Mouse (Mus musculus) embryonic fibroblast, embryonic 13.5 days (primary cell): ENCODE measurements around the gene Cyp11a1. TPM values are rescaled to one million over a fixed set of nuclear protein-coding genes. Genes with fewer than 3 reads are reported as not detected.

Experiments used
- H3K27ac ChIP-seq: 2 replicates; pipeline ENCODE4 v1.5.1; 2012; ENCODE audit warnings: low read length, control low read depth, inconsistent platforms; ENCODE audit not compliant: insufficient read depth
- H3K4me1 ChIP-seq: 2 replicates; pipeline ENCODE4 v1.6.1; 2011; ENCODE audit warnings: low read length; ENCODE audit not compliant: control insufficient read depth, insufficient read depth
- H3K4me3 ChIP-seq: 2 replicates; pipeline ENCODE4 v1.5.1; 2011; ENCODE audit warnings: mild to moderate bottlenecking, control low read depth, low read length; ENCODE audit not compliant: insufficient read depth
- CTCF ChIP-seq: IDR thresholded peaks from 2 replicates; pipeline ENCODE4 v1.5.1; 2011; ENCODE audit warnings: mild to moderate bottlenecking, control low read depth, low read length, moderate library complexity, borderline replicate concordance; ENCODE audit not compliant: insufficient read depth
- POLR2A ChIP-seq: IDR thresholded peaks from 2 replicates; pipeline ENCODE4 v1.6.1; 2011; ENCODE audit warnings: low read depth, mild to moderate bottlenecking, control low read depth, low read length, moderate library complexity
- polyA plus RNA-seq: library from polyadenylated mRNA; stranded (reverse); fragments of >200 nt; gene quantifications from 2 replicates; pipeline ENCODE4 v1.2.4, GENCODE M21; 2011; ENCODE audit warnings: low read depth; ENCODE audit not compliant: missing spikeins, insufficient read length

The Cyp11a1 gene
- polyA plus RNA-seq, 1 experiment = 0.74 TPM

DNA sequence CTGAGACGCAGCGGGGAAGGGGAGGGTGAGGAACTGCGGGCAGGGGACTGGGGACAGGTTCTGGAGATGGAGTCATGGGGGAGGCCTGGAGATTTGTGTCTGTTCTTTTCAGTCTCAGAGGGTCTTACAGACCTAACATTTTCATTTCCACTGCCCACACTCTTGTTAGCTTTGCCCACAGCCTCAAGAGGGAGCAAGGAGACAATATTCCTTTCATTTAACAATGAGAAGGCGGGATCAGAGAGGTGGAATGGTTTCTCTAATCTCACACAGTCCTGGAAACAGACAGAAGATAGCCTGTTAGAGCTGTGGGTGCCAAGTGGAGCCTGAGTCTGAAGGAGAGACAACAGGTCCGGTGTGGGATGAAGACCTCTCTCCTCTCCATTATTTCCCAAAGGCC lies 45.7 kb downstream of the Cyp11a1 start:
- TF ChIP-seq POLR2A = no peak
- Histone ChIP-seq H3K4me1 (no peaks in the 10 kb centered on the region), H3K4me3 (no peak overlapping the region), H3K27ac (no peak overlapping the region)

DNA sequence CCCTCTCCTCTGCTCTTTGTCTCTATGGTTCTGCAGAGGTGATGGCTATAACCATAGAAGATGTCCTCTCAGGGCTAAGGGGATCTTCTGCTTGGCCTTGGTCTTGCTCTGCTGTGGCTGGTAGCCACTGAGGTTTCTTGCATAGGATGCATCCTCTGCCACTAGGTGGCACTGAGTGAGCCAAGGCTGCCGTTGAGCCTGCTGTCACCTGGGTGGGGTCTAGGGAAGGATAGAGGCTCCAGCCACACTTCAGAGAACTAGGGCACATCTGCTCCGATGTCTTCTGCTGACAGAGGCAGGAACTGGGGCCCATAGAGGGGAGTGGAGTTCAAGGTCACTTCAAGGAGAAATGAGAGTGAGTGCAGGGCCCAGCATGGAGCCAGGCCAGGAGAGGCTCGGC lies 46.9 kb downstream of the Cyp11a1 start:
- TF ChIP-seq POLR2A (no peak), CTCF (peak; percentile 89)
- no peak overlapping the region for H3K27ac ChIP-seq
- H3K4me1 ChIP-seq = no peaks in the 10 kb centered on the region
- H3K4me3 ChIP-seq = no peak overlapping the region

DNA sequence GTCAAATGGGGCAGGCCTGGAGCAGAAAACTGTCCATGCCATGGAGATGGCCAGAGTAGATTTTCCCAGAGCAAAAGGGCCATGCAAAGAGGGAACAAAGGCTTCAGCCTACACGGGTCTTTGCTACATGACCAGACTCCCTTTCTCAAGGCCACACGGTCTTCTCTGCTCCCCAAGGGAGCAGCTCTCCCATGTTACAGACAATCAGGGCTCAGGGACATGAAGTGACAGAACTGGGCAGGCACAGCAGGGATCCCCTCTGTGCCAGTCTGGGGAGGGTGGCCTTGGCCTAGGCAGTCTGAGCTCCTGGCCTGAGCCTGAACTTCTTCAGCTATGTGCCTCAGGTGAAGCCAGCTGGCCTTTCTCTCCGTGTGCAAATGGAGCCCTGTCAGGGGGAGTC lies 47.3 kb downstream of the Cyp11a1 start:
- no peaks in the 10 kb centered on the region for H3K4me1 ChIP-seq
- H3K27ac ChIP-seq = no peak overlapping the region
- TF ChIP-seq POLR2A = no peak
- no peak for TF ChIP-seq CTCF
- H3K4me3 ChIP-seq = no peak overlapping the region

DNA sequence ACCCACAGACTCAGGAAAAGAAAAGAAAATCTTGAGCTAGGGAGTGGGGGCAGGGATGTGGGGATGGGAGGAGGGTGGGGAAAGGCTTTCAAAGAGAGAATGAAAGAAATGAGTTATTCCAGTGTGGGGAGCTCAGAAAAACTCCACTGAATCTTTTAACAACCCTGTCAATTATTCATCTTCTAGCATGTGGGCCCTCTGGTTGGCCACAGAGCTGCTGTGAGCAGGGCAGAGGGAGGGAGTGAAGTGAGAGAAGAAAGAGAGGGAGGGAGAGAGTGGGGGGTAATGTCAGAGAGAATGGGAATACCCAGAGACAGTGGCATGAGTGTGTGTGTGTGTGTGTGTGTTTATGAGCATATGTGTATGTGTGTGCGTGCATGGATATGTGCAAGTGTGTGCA lies 47.8 kb downstream of the Cyp11a1 start:
- H3K4me1 ChIP-seq = no peaks in the 10 kb centered on the region
- H3K4me3 ChIP-seq = no peak overlapping the region
- TF ChIP-seq CTCF (no peak), POLR2A (no peak)
- no peak overlapping the region for H3K27ac ChIP-seq

DNA sequence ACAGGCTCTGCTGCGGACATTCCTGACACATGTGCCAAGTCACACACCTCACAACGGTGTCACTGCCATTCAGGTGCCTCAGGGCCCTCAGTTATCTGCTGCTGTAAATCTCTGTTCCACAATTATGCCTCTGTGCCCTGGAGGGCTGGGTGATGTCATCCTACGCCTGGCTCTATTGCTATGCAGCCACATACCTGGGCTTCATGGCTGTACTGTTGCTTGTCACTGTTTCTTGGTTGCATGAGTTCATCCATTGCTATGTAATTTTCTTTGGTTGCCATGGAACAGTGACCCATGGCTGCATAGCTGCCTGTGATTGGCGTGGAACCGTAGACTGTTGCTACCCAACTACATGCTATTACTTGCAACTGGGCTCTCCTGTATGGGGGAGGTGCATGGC lies 49.5 kb downstream of the Cyp11a1 start:
- Histone ChIP-seq H3K4me1 (no peaks in the 10 kb centered on the region), H3K27ac (no peak overlapping the region), H3K4me3 (no peak overlapping the region)
- TF ChIP-seq POLR2A (no peak), CTCF (no peak)

DNA sequence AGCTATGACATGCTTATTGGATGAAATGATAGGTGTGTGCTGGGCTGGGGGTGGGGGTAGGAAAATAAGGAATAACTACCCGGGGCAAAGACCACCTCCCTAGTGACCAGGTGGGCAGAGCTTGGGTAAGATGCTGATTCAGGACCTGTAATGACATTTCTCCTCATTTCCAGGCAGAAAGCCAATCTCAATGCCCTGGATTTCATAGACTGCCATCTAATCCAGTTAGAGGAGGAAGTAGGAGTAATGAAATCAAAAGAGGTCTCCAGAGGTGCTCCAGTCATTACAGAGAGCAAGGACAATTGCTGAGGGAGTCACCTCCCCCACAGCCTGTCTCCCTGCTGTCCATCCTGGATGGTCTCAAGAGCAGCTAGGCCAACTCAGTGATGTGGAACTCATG lies 53.7 kb downstream of the Cyp11a1 start:
- H3K4me1 ChIP-seq = no peaks in the 10 kb centered on the region
- H3K27ac ChIP-seq = no peak overlapping the region
- H3K4me3 ChIP-seq = no peak overlapping the region
- no peak for TF ChIP-seq CTCF
- TF ChIP-seq POLR2A = no peak

DNA sequence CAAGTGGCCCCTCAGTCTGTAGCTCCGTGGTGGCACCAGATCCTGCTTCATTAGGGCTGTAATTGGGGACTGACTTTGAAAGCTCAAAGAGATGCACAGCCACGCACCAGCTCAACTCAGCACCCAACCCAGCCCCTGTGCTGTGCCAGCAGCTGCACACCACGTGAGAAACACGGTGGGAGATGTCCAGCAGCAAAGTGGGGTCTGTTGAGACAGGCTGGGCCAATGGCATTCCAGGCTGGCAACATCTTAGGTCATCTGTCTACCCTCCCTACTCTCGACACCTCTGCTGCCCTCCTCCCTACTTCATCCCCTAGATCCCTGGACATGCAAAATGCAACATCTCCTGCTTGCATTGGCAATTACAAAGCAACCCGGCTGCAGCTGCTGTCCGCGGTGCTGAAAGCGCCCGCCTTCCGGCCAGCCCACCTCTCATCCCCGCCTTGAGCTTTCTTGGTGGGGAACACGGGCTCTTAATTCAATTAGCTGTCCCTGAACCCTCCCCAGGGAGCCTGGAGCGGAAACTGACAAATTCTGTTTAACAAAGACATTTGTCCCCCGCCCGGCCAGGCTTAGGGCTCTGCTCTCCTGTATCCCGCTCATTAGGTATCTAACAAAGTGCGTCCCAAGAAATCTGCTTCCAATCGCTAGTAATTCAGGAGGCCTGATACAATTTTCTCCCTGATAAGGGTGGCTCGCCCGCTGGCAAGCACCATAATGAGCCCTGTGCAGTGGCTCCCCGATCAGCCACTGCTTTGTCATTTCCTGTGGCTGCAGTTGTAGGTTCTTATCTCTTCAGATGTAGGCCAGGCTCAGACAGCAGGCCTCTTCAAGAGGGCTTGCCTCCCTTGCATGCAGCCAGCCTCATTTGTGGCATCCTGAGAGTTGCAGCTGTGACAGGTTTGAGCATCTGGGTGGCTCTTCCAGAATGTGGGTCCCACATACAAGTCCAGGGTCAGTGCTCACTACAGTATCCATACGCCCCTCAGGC lies 54.8 kb downstream of the Cyp11a1 start:
- TF ChIP-seq POLR2A (no peak), CTCF (no peak)
- no peaks in the 10 kb centered on the region for H3K4me1 ChIP-seq
- H3K4me3 ChIP-seq = no peak overlapping the region
- H3K27ac ChIP-seq = no peak overlapping the region

DNA sequence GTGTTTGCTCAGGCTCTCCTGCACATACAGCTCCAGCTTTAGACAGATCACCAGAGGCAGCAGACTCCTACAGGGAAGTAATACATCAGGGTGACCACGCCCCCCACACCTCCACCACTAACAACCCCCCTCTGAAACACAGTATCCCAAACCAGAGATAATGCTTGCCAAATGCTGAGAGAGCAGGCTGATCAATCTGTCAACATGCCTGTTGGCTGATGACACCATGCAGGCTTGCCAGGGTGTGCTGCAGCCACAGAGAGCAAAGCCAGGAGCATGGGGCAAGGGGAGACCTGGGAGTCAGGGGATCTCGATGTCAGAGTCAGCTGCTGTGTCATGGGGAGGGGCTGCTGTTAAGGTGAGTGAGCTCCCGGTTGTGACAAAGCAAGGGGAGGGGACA lies 57.3 kb downstream of the Cyp11a1 start, which contains the start of gene Stra6:
Stra6 (plus strand) TSS at position 258 of the 400 bp plus-strand sequence.
- H3K4me3 ChIP-seq = no peak within 1 kb of the TSS
- H3K4me1 ChIP-seq = no peaks in the 10 kb centered on the region
- TF ChIP-seq CTCF (no peak), POLR2A (no peak)
- H3K27ac ChIP-seq = no peak within 1 kb of the TSS

DNA sequence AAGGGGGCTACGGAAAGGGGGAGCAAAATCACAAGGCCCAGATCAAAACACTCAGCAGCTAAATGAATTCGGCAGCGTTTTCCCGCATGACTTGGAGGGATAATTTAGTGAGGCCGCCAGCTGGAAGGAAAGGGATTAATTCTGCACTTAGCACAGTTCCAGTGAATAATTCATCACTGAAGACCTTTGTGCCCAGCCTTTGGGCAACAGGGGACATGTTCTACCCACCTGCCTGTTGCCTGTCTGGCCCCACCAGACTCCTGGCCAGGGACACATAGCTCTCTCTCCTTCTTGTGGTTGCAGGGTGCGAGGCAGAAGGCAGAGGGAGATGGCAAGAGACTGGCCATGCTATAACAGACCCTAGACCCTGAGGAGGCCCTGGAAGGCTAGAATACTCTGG lies 59.3 kb downstream of the Cyp11a1 start:
- Histone ChIP-seq H3K4me3 (no peak overlapping the region), H3K4me1 (no peaks in the 10 kb centered on the region), H3K27ac (no peak overlapping the region)
- no peak for TF ChIP-seq CTCF
- TF ChIP-seq POLR2A = no peak

DNA sequence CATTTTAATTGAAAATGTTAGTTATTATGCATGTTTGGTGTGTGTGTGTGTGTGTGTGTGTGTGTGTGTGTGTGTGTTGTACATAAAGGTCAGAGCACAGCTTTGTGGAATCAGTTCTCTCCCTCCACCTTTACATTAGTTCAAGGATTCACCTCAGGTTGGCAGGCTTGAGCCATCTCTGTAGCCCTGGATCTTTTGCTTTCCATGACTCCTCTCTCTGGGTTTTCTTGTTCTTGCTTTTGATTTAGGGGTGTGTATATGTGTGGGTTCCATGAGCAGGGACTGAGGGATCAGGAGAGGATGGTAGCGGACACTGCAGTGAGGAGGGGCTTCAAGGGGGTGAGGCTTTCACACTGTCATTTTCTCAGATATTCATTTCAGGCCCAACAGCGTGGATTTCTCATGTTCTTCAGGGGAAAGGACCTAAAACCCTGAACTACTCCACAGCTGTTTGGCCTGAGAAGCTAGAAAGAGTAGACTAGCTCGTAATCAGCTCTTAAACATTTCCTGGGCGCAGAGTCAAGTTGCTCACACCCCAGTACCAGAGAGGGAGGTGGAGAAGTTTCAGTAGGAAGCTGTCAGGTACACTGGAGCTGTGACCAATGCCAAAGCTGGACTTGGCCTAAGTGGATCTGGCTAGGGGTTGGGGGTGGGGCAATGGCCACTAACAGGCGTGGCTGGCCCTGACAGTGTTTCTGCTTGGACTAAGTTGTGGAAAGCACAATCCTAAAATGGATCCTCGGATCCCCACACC lies 59.9 kb downstream of the Cyp11a1 start:
- no peak overlapping the region for H3K27ac ChIP-seq
- H3K4me3 ChIP-seq = no peak overlapping the region
- TF ChIP-seq CTCF (no peak), POLR2A (no peak)
- no peaks in the 10 kb centered on the region for H3K4me1 ChIP-seq
